Mouse (Mus musculus) G1E (cell line): ENCODE measurements at regions not wholly inside any gene's neighbourhood (a gene's known extent, or its start where the extent isn't known, plus 50 kb on each side); places are given as distances from the start of the nearest gene placed in this dataset.

Experiments
- ATAC-seq: 2 replicates; pipeline ENCODE4 v1.8.0; 2016; ENCODE audit warnings: mild to moderate bottlenecking; ENCODE audit not compliant: insufficient number of reproducible peaks, poor library complexity, low FRiP score, severe bottlenecking; ENCODE audit errors: extremely low read depth
- DNase-seq: peaks from one replicate; pipeline ENCODE4 v3.0.0; 2012; ENCODE audit warnings: low spot score
- H3K27me3 ChIP-seq: 2 replicates; pipeline ENCODE4 v1.6.1; 2012; ENCODE audit warnings: mild to moderate bottlenecking, low read length, inconsistent platforms; ENCODE audit not compliant: insufficient read depth
- H3K36me3 ChIP-seq: replicated peaks from 2 replicates; pipeline ENCODE3; 2012; ENCODE audit warnings: mild to moderate bottlenecking, inconsistent platforms
- H3K4me1 ChIP-seq: 2 replicates; pipeline ENCODE4 v1.6.1; 2012; ENCODE audit warnings: low read depth, low read length, inconsistent platforms, mixed read lengths; ENCODE audit not compliant: insufficient read depth
- H3K4me3 ChIP-seq: 2 replicates; pipeline ENCODE4 v1.5.1; 2012; ENCODE audit warnings: low read depth, mild to moderate bottlenecking, inconsistent platforms, low read length, moderate library complexity, mixed read lengths
- H3K9me3 ChIP-seq: replicated peaks from 2 replicates; pipeline ENCODE4 v1.6.1; 2012; ENCODE audit warnings: inconsistent platforms
- CTCF ChIP-seq: IDR thresholded peaks from 2 replicates; pipeline ENCODE4 v1.5.1; 2012; ENCODE audit warnings: low read depth, low read length, inconsistent platforms, mixed read lengths
- GATA1 ChIP-seq: IDR thresholded peaks from 2 replicates; pipeline ENCODE4 v1.6.1; 2012; ENCODE audit warnings: borderline replicate concordance, low read length, inconsistent platforms, mixed read lengths
- GATA2 ChIP-seq: IDR thresholded peaks from 2 replicates; pipeline ENCODE4 v1.6.1; 2012; ENCODE audit warnings: low read depth, low read length, inconsistent platforms, borderline replicate concordance
- POLR2AphosphoS5 ChIP-seq: IDR thresholded peaks from 2 replicates; pipeline ENCODE4 v1.6.1; 2012; ENCODE audit warnings: low read depth, low read length, inconsistent platforms; ENCODE audit not compliant: insufficient replicate concordance
- TAL1 ChIP-seq: conservative IDR thresholded peaks from 2 replicates; pipeline ENCODE4 v1.6.1; 2012; ENCODE audit warnings: low read depth, low read length, inconsistent platforms, mixed read lengths

- no peak for TF ChIP-seq GATA2
- TF ChIP-seq POLR2AphosphoS5, result no peak
- no peak for TF ChIP-seq GATA1
- DNase-seq, result no peak
- Histone ChIP-seq H3K36me3 (no peaks in the 10 kb centered on the region), H3K9me3 (no peaks in the 10 kb centered on the region), H3K4me3 (no peak overlapping the region), H3K4me1 (no peaks in the 10 kb centered on the region), H3K27me3 (peaks cover 15% of the 10 kb centered on the region)
- ATAC-seq, result no peak
These were observed 120.1 kb downstream of the 1810010D01Rik start for GRCm38 (mm10) chr7:145087790-145088189.

- Histone ChIP-seq H3K4me3 (no peak overlapping the region), H3K36me3 (no peaks in the 10 kb centered on the region), H3K27me3 (peaks cover 9% of the 10 kb centered on the region), H3K4me1 (no peaks in the 10 kb centered on the region), H3K9me3 (no peaks in the 10 kb centered on the region)
- ATAC-seq (no peak), DNase-seq (no peak)
- TF ChIP-seq GATA1 (no peak), GATA2 (no peak), CTCF (no peak), TAL1 (no peak), POLR2AphosphoS5 (no peak)
These were observed 124.8 kb downstream of the 1810010D01Rik start for GRCm38 (mm10) chr7:145082917-145083752.

- H3K36me3 ChIP-seq, result no peaks in the 10 kb centered on the region
- H3K9me3 ChIP-seq, result no peaks in the 10 kb centered on the region
- TF ChIP-seq TAL1, result no peak
- TF ChIP-seq GATA1, result no peak
- no peak for TF ChIP-seq CTCF
- TF ChIP-seq POLR2AphosphoS5, result no peak
- TF ChIP-seq GATA2, result no peak
- DNase-seq (no peak), ATAC-seq (no peak)
- no peaks in the 10 kb centered on the region for H3K4me1 ChIP-seq
- H3K27me3 ChIP-seq, result peaks cover 6% of the 10 kb centered on the region; the same call in 1 of the 2 replicates
- H3K4me3 ChIP-seq, result no peak overlapping the region
These were observed 132.5 kb upstream of the Ccnd1 start for GRCm38 (mm10) chr7:145071996-145072790.

GRCm38 (mm10) chr7:145071533-145071932, 131.8 kb upstream of the Ccnd1 start:
- no peak for ATAC-seq
- H3K4me3 ChIP-seq, result no peak overlapping the region
- no peaks in the 10 kb centered on the region for H3K9me3 ChIP-seq
- no peaks in the 10 kb centered on the region for H3K36me3 ChIP-seq
- no peak for TF ChIP-seq CTCF
- no peak for TF ChIP-seq TAL1
- TF ChIP-seq GATA2, result no peak
- TF ChIP-seq POLR2AphosphoS5, result no peak
- TF ChIP-seq GATA1, result no peak
- peaks cover 6% of the 10 kb centered on the region; the same call in 1 of the 2 replicates for H3K27me3 ChIP-seq
- no peak for DNase-seq
- H3K4me1 ChIP-seq, result no peaks in the 10 kb centered on the region

- no peak for DNase-seq
- TF ChIP-seq CTCF, result no peak
- no peak for TF ChIP-seq GATA1
- no peak for TF ChIP-seq GATA2
- TF ChIP-seq POLR2AphosphoS5, result no peak
- TF ChIP-seq TAL1, result no peak
- peaks cover 5% of the 10 kb centered on the region; the same call in 1 of the 2 replicates for H3K27me3 ChIP-seq
- H3K9me3 ChIP-seq, result no peaks in the 10 kb centered on the region
- H3K4me3 ChIP-seq, result no peak overlapping the region
- no peaks in the 10 kb centered on the region for H3K36me3 ChIP-seq
- no peak for ATAC-seq
- no peaks in the 10 kb centered on the region for H3K4me1 ChIP-seq
These were observed 127.6 kb upstream of the Ccnd1 start for GRCm38 (mm10) chr7:145067366-145067765.

GRCm38 (mm10) chr7:145056320-145056719, 116.6 kb upstream of the Ccnd1 start:
- Histone ChIP-seq H3K9me3 (no peaks in the 10 kb centered on the region), H3K4me3 (no peak overlapping the region), H3K27me3 (peaks cover 22% of the 10 kb centered on the region), H3K36me3 (no peaks in the 10 kb centered on the region), H3K4me1 (no peaks in the 10 kb centered on the region)
- DNase-seq (no peak), ATAC-seq (no peak)
- TF ChIP-seq TAL1 (no peak), POLR2AphosphoS5 (no peak), CTCF (no peak), GATA1 (no peak), GATA2 (no peak)
